Mouse (Mus musculus) urinary bladder, postnatal 10 days (tissue): ENCODE measurements around the gene Naa20.
"Not testable (repeated sequence)": the region's sequence is repeated elsewhere in the genome, so short reads cannot be mapped to it uniquely, and the experiment has no call there.

Experiments
- DNase-seq: peaks from one replicate; pipeline ENCODE4 v3.0.0; 2022; ENCODE audit warnings: low spot score

The Naa20 gene

DNA sequence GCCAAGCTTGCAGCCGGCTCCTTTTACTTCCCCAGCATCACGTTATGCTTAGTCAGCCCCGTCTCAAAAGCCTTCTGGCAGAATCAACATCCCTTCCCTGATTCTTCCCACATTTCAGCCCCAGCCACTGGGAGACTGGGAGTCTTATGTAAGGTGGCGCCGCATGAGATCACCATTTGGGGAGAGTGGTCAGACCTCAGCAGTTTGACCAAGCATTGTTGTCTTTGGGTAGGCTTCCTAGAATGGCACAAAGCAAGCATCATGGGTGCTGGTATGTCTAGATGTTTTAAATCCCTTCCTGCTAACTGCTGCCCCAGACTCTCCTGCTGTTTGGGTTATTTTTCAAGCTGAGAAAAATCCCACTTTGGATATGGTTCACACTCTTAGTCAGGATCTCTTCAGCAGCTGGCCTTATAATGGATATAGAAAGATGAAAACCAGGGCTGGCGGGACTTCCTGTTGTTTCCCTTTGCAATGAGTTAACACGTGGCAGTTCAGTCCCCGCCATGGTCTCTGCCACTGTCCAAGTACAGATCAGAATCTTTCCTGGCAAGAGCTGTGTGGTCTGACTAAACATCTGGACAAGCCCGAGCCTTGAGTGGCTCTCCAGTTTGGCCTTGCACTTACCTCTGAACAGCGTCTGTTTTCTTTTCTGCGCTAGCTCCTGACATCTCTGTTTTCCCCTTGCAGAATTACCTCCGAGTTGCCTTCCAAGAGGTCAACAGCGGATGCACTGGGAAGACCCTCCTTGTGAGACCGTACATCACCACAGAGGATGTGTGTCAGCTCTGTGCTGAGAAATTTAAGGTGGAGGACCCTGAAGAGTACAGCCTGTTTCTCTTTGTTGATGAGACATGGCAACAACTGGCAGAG lies 16.8 kb upstream of the Naa20 start:
- DNase-seq = no peak

GRCm38 (mm10) chr2:145887937-145888765 lies 13.7 kb upstream of the Naa20 start:
- DNase-seq = no peak

- no peak for DNase-seq
Measured at GRCm38 (mm10) chr2:145888766-145889480, 13.0 kb upstream of the Naa20 start.

DNA sequence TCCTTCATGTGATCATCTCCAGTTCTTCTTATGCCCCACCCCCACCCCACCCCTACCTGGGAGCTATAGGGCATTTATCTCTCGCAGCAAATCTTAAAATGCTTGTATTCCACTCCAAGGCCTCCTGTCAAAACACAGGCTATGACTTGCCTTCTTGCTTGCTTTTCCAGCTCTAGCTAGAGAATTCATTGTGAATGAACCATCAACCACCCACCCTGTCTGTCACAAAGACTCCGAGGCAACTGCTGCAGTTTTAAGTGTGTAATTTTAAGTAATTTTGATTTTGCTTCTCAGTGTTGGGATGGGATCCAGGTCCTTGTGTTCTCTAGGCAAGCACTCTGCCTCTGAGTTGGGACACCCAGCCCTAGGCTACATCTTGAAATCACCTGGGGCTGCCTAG lies 11.3 kb upstream of the Naa20 start:
- no peak for DNase-seq

DNA sequence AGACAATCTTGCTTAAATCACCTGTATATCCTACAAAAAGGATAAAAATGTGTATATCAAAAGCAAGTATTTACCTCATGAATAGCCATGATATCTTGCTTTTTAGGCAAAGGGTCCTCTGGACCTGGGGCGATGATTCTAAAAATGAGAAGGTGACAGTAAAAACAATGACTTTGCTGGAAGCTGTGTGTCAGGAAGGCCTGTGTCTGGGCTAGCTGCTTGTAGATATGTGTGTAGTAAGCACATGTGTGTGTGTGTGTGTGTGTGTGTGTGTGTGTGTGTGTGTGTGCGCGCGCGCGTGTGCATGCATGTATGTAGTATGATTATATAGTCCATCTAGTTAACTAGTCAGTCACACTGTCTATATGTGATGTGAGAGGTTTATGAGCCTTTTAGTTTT lies 8.1 kb upstream of the Naa20 start:
- DNase-seq = no peak

GRCm38 (mm10) chr2:145898106-145898505 lies 3.8 kb upstream of the Naa20 start:
- DNase-seq = no peak

DNA sequence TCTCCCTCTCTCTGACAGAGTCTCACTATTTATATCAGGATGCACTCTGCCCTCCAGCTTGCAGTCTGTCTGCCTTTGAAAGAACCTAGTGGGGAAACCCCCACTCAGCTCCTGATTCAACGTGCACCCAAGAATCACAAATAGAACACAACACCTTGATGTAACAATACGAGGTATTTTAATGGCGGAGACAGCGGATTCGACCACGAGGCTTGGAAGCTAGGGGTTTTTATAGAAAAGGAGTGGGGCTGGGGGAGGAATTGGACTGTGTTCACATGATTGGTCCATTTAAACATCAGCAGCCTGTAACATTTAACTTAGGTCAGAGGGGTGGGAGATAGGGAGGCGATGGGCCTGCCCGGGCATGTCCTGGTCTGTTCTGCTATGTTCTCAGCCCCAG lies 1.6 kb upstream of the Naa20 start:
- not testable (repeated sequence) for DNase-seq

DNA sequence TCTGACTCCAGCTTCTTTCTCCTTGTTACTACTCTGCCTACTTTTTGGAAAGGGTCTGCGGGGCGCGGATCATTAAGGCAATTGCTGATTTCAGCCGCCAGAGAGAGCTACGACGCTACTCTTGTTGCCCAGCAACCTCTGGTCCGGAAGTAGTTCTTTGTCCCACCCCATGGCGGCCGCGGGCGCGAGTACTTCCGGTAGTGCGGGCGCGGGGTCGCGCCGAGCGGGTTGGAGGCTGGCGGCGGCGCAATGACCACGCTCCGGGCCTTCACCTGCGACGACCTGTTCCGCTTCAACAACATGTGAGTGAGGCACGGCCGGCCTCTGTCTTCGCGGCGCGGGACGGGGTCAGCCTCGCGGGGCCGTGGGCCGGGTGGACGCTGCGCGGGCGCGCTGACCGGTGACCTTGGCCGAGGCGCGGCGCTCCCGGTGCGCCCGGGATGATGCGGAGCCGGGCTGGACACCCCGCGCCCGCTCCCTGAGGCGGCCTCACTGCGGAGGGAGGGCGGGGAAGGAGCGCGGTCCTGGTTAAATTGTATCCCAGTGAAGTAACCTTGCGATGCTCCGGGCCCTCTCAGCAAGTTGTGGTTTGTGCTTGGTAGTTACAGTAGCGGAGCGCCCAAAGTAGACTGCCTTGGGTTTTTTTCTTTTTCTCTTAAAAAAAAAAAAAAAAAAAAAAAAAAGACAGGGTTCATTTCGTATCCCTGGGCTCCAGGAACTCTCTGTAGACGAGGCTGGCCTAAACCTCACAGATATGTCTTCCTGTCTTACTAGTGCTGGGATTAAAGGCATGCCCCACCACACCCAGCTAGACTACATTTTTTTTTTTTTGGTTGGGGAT lies 1.4 kb downstream of the Naa20 start:
- DNase-seq = peak; percentile 57

DNA sequence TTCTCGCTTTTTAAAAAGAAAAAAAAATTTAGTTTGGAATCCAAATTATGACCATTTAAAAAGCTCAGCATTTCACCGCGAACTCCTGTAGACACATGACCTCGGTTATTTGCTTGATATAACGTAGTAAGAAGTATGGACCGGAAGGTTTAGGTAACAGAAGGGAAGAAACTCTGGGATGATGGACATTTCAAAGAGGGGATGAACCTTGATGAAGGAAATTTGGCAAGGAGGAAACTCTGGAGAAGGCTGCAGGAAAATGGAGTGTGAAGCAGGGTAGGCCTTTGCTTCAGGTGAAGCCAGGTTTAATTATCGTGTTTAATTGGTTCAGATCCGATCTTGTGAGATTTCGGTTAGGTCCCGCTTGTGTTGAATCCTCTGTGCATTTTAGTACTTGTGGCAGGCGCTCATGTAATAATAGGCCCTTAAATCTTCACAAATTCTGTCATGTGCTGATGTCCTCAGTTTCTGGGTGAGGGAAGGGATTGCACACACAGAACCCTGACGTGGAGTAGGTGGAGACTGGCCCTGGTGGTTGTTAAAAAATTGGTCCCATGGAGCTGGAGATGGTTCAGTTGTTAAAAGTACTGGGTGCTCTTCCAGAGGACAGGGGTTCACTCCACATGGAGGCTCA lies 2.2 kb downstream of the Naa20 start:
- DNase-seq = no peak

DNA sequence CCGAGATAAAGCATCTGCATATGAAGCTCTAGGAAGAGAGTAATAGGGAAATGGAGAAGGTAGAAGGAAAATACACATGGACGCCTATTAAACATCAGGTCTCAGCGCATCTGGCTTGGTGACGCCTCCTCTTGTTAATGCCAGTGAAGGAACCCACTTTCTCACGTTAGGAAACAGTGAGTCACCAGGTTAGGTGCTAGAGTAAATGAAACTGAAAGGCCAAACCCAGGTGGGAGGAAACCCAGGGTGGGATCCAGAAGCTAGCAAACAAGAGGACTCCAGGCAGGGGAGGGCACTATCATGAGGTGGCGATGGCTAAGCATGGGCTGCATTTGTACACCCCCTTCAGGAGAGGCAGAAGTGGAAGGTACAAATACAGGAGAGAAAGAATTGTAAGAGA lies 3.3 kb downstream of the Naa20 start:
- no peak for DNase-seq

GRCm38 (mm10) chr2:145905884-145906283 lies 4.0 kb downstream of the Naa20 start:
- not testable (repeated sequence) for DNase-seq

- no peak for DNase-seq
Measured at GRCm38 (mm10) chr2:145920941-145921650, 19.2 kb downstream of the Naa20 start.

DNA sequence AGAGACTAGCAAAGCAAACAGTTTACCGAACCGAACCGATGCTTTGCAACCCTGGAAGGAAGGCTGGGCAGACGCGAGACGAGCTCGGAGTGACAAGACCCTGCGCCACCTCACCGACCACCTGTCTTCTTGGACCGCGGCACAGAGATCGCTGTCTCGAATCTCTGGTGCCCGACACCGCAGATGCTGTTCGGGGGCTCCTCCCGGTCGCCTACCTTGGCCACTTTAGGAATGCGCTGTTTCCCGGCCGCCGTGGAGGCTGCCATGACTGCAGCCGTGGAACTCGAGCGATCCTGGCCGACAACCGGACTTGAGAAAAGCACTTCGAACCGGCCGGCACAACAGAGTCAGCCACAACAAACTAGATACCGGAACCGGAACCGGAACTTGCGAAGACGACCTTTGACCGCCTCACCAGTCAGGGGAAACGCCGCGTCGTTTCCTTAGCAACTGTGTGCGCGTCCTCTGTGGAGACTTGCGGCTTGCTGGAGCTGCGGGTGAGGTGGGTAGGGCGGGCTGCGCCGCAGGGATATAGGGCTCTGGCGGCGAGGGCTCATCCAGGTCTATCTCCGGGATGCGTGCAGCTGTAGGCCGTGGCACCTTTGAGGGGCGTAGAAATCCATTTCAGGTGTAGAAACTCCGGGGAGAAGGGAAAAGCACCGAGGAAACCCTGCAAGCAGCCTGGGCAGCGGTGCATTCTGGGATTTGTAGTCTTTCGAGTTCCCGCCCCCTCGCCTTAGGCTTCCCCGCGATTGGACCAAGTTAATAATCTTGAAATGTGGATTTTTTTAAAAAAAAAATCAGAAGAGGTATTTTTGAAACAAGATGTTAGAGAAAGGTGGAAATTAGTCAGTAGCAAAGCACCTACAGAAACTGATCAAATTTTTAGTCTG lies 32.7 kb downstream of the Naa20 start, which contains the start of the genes Cfap61 and Crnkl1:
Gene Cfap61 (plus strand): TSS at position 446 of the 893 bp plus-strand sequence.
Gene Crnkl1 (minus strand): TSS at position 676 of the 893 bp plus-strand sequence.
- peak; percentile 58 for DNase-seq

DNA sequence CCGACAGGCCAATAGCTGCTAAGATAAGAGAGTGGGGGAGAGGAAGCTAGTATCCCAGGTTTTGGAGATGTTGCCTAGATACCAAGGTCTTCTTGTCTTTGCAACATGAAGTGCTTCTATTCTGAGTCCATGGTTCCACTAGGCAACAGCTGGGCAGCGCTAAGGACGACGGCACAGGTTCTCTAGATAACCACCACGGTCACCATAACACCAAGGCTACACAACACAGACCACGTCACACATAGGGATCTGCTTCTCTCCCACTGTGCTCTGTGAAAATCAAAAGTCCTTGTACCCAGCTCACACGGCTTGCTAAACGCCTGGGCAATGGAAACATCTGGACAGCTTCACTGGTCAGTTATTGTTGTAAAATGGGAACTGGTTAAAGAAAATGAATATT lies 35.1 kb downstream of the Naa20 start:
- DNase-seq = no peak

- no peak for DNase-seq
Measured at GRCm38 (mm10) chr2:145941403-145941802, 39.5 kb downstream of the Naa20 start.

DNA sequence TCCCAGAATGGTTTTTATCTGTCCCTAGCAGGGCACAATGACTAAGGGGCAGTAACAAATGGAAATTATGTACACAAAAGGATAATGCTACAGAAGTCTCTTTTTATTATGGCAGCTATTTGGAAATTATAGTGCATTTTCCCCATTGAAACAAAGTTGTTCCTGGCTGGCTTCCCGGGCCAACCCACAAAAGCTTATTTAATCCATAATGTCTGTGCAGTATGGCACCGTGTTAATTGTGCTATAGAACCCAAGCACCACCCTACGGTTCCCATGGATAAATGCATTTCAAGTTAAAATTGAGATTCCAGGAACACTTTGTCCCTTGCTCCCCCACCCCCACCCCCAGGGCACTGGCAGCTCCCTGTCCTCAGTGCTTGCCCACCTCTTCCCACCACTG lies 42.4 kb downstream of the Naa20 start:
- DNase-seq = no peak

DNA sequence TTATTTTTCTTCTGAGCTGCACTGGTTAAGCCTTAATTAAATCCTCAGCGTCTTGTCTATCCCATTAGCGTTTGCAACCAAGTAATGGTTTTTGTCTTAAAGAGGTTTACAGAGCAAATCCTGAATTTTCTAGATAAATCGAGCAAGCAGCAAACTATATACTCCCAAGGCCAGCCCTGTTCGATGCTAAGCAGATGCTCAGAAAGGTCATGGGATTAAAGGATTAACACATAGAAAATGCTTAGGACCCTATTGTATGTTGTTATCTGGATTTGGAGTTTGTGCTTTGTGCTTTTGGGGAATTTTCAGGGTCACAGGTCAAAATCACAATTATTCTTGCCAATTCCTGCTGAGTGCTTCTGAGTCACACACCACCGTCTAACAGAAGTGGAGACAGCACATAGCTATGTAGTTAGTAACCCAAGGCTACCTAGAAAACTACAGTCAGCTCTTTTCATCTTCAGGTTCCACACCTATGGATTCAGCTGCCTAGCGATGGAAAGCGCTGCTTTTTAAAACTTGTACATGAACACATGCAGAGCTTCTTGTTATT lies 46.6 kb downstream of the Naa20 start:
- DNase-seq = no peak

- no peak for DNase-seq
Measured at GRCm38 (mm10) chr2:145949475-145950068, 47.7 kb downstream of the Naa20 start.
